Mouse (Mus musculus): ENCODE data around the gene Armh3.

Armh3 gene

DNA sequence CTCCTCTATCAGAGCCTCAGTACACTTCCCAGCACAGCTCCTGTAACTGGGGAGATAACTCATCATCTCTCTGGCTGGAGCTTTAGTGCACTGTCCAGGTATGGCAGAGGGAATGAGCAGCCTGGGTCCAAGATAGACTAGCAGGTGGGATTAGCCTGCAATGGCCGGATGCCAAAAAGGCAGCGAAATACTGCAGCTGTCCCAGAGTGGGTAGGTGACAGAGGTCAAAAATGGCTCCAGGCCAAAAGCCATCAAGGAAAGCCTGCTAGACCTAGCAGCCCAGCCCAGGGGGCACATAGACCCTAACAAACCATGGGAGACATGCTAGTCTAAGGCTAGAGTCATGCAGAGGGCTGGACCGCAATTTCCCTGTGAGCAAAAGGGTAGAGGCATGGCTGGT, 94.4 kb downstream of the Armh3 start:
- DNase-seq = peak in 1 of 2 experiments; percentile 14

DNA sequence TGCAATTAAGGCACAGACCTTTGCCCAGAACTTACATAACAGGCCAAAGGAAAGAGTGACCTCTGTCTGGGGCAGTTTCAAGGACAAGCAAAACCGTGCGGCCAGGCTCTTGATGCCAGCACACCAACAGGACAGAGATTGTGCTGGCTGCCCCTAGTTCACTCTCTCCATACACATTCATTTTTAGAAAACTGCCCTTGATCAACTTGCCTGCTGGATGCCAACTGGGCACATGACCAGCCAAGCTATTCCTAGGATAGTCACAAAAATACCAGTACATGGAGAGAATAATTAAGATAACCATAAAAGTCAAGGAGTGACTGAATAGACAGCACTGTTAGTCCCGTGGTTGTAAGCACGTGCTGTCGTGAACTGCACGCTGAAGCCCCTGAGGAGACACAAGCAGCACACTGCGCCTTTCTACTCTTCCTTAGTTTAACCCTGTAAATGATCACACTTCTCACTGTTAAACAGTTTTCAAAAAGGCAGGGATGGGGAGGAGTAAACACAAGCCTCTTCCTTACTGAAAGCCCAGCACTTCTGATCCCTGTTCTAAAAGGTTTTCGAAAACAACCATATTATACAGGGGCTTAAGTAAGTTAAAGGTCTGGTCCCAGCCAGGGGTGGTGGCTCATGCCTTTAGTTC, 95.8 kb downstream of the Armh3 start:
- DNase-seq = peak; percentile 63 to 71

DNA sequence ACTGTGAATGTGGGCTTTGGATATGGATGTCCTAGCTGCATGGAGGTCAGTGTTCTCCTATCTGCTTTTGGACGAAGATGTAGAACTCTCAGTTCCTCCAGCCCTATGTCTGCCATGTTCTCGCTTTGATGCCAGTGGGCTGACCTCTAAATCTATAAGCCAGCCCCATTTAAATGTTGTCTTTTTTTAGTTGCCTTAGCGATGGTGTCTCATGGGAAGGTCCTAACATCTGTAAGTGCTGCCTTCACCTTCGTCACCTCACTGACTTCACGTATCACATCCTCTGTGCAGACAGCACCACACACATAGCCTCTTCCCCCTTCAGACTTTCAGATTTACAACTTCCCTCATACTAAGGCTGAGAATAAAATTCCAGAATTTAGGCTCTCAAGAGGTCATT, 97.5 kb downstream of the Armh3 start:
- DNase-seq = no peak

DNA sequence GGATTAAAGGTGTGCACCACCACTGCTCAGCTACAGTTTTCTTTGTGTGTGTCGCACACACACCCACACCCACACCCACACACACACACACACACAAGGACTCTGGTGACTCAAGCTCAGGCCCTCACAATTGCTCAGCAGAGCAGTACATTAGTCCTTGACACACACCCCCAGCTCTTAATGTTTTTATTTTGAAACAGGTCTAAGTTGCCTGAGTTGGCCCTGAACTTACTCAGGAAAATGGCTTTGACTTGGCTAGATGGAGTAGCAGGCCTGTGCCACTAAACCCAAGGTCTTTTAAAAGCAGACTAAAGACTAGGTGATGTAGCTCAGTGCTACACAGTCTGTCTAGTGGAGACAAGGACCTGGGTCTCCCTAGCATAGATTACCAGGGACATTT, 102.6 kb downstream of the Armh3 start:
- no peak for DNase-seq

DNA sequence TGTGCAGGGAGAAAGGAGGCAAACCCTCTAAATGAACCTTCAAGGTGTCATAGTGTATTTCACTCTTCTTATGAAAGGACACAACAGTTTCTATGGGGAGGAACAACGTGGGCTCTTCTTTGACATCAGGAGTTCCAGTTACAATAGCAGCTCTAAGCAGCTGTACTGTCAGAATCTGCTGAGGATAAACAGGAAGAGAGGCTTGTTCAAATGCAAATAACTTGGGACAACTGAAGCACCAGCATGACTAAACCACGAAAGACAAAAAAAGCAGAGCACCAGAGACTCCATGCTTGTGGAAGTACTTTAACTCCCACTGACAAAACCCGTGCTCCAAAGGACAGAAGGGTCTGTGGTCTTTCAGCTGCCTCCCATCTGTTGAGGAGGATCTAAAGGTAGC, 116.2 kb downstream of the Armh3 start:
- no peak for DNase-seq

DNA sequence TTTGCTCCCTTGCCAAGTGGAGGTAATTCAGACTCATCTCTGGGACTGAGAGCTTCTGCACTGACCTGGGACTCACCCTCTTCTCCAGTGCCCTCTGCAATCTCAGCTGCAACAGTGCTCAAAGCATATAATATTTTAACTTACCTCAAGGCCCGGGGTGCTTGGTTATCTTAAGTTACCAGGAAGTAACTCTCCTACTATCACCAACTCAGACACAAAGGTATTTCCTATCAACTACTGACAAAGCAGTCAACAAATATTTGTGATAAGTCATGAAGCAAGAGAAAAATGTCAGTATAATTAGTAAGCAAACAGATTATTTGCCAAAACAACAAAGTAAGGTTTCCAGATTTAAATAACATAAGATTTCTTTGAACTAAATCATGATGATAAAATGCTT, 125.0 kb downstream of the Armh3 start:
- DNase-seq = no peak

DNA sequence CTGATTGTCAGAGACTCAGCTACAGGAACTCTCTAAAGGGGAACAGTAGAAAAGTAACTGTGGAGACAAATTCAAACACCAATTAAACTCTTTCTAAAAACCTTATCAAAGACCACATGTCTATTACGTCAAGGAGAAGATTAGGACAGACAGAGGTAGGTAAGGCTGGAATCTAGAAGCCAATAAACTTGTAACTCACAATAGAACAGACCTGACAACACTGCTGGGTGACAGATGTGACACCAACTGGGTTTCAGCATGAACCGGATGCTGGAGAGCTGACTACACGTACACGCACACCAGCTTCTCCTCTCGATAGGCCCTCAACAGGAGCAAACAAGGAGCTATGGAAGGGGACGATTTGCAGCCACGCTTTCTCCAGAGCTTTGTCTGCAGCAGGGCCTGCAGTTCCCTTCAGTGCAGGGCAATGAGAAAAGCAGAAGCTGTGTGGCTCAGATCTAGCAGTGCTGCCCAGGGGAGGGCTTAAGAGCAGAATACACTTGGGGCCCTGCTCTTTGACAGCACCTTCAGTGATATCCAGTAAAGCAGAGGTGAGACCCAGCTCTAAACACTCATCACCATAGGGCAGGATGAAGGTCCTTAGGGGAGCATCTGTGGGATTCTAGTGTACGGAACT, 142.9 kb downstream of the Armh3 start:
- no peak for DNase-seq

DNA sequence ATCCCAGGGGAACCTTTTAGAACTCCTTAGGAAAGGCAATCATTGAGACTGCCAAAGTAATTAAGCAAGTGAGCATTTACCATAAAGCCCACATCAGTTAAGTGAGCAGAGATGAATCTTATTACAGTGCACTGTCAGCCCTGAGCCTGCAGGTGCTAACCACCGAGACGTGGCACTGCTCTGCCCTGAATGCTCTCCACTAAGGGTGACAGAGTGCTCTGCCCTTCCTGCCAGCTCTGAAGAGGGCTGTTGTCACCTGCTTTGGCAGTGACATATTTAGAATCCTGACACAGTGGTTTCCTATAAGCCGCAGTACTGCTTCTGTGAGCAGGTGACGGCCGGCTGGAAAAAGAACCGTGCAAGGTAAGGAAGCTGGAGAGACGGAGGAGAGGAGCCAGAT, 143.8 kb downstream of the Armh3 start:
- no peak for DNase-seq

DNA sequence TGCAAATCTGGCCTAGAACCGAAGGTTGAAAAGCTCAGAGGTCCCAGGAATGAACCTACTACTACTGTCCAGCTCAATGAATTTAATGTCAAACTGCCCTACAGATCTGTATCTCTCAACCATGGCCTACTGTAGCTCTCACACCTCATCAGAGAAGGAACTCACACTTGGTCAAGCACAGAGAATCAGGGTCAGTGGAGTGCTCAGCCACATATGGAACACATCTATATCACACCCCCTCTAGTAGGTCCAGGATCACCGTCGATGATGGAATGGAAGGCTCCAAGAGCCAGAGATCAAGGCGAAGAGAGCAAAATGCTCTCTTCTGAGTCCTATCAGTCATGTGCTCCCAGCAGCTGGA, 150.6 kb downstream of the Armh3 start:
- DNase-seq = no peak

DNA sequence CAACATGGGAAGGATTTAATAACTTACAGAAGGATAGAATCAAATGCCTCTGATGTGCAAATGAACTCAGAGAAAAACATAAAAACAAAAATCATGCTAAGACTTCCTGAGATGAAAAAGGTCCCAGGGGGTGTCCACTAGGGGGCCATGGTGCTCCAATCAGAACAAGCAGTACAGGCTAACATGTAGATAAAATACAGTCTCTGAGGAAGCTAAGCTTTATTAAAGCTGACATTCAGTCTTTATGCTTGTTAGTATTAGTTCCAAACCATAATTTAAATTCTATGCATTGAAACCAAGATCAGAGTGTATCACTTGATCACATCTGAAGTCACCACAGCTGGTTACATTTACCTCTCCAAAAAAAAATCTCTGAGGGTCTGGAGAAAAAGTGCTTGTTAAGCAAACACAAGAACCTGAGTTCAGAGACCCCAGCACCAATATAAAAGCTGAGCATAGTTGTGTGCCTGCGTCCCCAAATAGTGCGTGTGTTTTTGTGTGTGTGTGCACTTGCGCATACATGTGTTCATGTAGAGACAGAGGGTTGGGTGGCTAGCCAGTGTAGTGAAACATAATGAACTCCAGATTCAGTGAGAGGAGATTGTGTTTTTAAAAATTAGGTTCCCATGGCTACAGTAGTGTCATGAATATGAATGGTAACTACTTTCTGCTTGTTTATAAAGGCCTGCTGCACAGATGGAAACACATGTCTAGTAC, 151.1 kb downstream of the Armh3 start:
- no peak for DNase-seq

DNA sequence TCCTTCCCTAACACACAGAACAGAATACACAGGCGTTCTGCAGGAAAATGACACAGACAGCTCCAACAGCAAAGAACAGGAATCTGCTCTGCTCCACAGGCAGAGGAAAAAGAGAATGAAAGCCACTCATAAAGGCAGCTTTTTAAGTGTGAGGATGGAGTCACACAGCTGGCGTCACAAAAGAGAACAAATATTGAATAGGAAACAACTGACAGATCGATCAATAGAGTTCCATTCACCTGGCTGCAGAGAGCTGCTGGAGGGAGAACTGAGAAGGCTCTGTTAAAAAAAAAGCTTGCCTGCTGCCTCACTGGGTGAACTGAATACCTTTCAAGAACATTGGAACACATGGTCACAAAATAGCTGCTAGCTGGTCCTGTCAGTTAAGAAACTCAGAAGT, 154.1 kb downstream of the Armh3 start:
- no peak for DNase-seq

DNA sequence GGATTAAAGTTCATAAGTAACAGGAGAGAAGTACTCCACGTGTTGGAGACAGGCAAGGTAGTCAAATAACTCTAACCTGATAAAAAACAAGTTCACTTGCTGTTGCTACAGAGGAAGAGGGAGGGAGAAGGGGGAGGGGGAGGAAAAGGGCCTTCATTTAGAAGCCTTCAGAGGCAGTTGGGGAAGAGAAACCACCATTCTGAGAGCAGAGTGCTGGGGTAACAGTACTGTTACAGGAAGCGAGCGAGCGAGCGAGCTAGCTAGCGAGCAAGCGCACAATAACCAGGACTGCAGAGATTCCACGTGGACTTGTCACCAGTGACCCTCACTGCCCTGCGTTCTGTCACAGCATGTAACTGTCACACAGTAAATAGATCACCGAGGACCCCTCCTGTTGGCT, 154.9 kb downstream of the Armh3 start:
- no peak for DNase-seq

DNA sequence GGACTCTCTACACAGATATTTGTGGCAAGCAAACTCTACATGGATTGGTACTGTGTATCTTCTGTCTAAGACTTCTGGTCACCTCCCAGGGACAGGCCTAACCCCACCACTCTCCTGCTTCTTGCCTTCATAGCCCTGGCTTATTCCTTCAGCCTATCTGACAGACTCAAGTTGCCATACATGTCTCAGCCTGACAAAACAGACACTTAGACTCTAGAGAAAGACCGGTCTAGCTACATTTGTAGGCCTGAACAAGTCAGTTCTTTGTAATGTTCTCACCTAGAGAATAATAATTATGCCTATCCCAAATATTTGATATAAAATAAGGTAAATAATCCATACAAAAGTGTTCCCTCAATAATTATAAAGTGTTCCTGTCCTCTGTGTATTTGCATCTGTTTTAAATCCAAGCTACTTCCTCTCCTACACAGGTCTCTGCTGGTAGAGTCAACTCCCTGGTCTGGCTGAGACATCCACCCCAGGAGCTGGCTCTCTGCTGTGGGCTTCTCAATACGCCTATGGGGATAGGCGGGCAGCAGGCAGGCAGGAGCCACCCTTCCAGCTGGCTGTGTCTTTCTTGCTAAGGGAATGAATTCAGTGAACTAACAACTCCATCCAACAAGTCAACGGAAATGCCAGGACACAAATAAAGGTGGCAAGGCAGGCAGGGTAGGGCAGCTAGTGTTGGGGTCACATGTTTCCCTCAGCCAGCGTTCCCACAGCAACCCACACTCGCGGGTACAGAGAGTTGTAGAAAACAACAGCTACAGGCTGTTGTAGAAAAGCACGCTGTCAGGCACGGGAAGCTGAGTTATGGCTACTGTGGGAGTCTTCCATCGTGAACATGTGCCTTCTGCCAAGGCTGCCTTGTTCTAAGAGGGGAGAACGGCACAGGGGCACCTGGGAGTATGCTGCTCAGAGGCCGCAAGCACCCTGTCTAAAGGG, 161.0 kb downstream of the Armh3 start:
- DNase-seq = no peak

DNA sequence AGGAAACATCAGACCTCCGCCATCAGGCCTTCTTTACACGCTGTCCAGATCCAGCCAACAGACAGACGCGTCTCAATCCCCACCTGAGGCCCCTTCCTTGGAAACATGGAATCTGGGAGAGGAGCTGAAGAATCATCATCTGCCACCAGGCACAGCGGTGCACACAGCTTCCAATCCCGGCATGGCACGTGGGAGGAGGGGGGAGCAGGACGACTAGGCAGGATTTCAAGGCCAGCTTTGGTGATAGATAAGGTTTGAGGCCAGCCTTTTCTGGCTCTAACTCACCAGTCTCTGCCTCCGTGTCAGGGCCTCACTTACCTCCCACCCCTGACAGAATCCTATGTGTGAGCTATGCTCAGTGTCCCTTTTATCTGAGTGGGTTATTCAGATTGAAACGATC, 162.8 kb downstream of the Armh3 start:
- DNase-seq = no peak

DNA sequence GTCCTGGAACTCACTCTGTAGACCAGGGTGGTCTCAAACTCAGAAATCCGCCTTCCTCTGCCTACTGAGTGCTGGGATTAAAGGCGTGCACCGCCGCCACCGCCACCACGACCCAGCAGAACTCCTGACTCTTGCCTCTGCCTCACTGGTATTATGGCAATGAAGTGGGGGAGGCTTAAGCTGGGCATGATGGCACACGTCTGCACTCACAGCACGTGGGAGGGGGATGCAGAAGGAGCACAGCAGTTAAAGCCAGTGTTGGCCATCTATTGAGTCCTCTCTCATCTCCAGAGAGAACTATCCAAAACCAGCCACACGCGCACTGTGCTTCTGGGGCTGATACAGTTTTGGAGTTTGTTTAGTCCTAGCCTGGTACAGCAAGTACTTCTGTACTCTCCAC, 164.6 kb downstream of the Armh3 start:
- DNase-seq = no peak

DNA sequence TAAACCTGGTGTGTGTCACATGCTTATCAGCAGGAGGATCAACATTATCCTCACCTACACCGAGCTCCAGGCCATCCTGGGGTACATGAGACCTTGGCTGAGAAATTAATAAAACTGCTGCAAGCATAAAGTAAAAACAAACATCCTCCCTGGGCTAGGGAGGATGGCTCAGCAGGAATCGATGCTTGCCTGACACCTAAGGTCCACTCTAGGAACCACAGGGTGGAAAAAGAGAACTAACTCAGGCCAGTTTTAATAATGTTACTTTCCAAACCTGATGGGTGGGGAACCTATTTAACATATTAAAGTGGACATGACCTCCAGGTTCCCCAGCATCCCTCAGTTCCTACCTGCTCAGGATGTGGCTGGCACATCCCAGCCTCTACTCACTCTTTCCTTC, 167.6 kb downstream of the Armh3 start:
- DNase-seq = no peak

DNA sequence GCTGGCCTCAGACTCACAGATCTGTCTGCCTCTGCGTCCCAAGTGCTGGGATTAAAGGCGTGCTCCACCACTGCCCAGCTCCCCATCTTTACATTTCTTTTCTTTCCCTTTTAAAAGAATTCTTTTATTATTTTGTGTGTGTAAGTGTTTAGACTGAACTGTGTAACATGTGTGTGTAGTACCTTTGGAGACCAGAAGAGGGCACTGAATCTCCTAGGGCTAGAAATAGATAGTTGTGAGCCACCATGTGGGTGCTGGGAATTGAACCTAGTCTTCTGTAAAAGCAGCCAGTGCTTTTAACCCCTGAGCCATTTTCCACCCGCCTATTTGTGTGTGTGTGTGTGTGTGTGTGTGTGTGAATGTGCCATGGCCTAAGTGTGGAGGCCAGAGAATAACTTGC, 170.6 kb downstream of the Armh3 start:
- DNase-seq = no peak

DNA sequence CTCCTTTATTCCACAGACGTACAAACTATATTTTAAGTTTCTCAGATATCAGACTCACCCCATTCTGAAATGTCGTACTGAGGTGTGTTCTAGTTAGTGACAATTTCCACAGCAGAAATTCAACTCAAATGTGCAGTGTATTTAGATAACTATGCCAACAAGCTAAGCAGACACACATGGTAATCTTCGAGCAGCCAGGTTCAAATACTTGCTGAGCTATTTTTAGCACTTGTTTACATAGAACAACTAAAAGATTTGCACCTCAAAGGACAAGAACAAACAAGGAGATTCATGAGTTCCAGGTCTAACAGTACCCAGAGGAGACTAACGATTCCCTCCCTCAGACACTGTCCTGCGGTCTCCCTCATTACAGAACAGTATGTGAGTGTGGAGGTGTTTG, 171.2 kb downstream of the Armh3 start:
- DNase-seq = no peak

DNA sequence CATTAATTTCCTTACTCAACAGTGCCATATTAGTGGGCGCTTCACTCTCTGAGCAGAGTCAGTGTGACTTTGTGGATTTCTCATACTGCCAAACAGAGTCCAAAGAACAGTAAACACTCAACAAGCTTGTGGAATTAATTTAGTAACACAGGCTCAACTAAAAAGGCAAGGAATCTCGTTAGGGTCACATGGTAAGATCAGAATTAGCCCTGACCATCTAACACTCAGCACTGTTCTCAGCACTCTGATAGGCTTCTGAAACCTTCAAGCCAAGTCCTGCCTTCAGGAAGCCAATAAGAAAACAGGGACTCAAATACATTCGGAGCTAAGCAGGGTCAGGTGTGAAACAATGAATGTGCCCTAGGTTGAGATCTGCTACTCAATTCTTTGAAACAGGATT, 172.1 kb downstream of the Armh3 start:
- DNase-seq = no peak

DNA sequence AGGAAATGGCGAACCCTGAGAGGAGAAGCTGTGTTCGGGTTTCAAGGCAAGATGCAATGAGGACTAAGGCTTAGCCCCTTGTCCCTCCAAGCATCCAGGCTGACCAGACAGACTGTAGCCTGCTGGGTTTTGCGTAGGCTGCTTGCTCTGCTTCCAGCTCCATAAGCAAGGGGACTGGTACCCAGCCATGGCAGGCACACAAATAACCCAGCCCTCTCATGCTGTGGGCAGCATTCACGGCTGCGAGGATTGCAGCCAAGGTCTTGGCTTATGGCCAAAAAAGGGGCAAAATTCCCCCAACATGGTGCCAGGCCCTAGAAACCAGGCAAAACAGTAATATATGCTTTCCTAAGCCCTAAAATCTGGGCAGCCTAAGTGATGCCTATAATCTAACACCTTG, 176.5 kb downstream of the Armh3 start:
- DNase-seq = no peak

DNA sequence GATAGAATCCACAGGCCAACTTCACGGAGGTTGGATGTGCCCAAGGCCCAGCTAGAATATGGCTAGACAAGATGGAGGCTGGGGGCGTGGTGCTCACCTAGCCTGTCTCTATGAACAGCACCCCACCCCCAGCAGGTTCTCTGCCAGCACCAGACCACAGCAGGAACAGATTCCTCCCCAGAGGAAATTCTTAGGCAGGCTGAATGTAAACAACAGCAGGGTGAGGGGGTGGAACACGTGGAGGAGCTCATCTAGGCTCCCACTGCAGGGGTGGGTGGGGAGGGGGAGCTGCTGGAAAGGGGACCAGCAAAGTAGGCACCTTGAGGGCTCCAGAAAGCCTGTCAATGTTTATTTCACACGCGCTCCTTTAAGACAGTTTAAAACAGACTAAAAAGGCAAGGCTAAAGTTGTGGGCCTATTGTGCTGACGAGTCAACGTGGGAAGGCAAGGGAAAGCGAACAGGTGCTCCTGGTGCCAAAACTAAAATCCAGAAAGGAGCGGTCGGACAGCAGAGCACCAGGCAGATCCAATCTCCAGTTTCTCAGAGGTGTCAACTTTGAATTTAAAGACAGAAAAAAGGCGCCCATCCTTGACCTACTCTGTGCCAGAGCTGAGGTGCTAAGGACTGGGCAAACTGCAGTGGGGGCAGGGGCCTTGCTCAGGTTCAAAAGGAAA, 180.3 kb downstream of the Armh3 start:
- DNase-seq = no peak

DNA sequence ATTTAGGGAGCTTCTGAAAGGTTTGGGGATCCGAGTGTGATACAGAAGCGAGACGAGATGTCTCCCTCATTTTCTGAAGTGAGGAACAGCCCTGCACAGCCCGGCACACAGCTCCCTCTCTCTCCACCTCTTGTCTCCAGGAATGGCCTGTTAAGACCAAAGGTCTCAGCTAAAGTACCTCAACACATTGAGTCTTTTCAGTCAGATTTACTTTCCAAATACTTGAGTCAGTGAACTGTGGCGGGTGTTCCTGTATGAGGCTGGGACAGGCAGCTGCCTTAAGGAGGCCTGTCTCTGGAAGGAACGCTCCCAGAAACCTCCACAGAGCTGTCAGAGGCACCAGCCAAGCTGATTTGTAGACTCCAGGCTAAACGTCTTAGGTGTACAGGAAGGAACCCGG, 181.6 kb downstream of the Armh3 start:
- peak; percentile 60 to 74 for DNase-seq
